In genomic region chr6:126141472-126141871, GRCm38 (mm10) we compare ENCODE assay signal across 8 mouse cellular contexts. TPM values are rescaled to one million over a fixed set of nuclear protein-coding genes. Genes with fewer than 3 reads are reported as not detected.
DNase-seq lines count a peak whose midpoint lies in the region.

No protein-coding gene starts in this region.

- peak; percentile 27 for DNase-seq in cerebellum, adult 11-12 months
- DNase-seq in cerebellum, adult 8-10 months: no peak
- peak; percentile 42 for DNase-seq in gastrocnemius, postnatal 10 days
- peak; percentile 74 for DNase-seq in kidney, adult 11 months
- DNase-seq in lung, postnatal 10 days: peak; percentile 76
- no peak for DNase-seq in c-Kit-positive CD71-positive TER-119-positive erythroid progenitor cells, embryonic 14.5 days (ENCODE audit: low spot score)
- DNase-seq in retina, postnatal 1 day: no peak
- DNase-seq in T-cell, adult 2 months (ENCODE audit: low spot score): no peak

RNA-seq across cellular contexts. Expression of gene Ntf3, which starts 25.2 kb away (rescaled TPM):
- total RNA-seq in gastrocnemius, postnatal 10 days (2021): 1 to 10 TPM; 2.1 to 2.9 TPM

Comparison
In these comparisons a context has a peak if more than half of its experiments do, and no peak if none do; other contexts are left out.
1. DNase-seq: peak in cerebellum, adult 11-12 months (single experiment), gastrocnemius, postnatal 10 days (single experiment), kidney, adult 11 months (single experiment) and lung, postnatal 10 days (single experiment); none in cerebellum, adult 8-10 months (single experiment), c-Kit-positive CD71-positive TER-119-positive erythroid progenitor cells, embryonic 14.5 days (single experiment), retina, postnatal 1 day (single experiment) and T-cell, adult 2 months (single experiment).